8 mouse cellular contexts compared by ENCODE assay signal in the genomic region with DNA sequence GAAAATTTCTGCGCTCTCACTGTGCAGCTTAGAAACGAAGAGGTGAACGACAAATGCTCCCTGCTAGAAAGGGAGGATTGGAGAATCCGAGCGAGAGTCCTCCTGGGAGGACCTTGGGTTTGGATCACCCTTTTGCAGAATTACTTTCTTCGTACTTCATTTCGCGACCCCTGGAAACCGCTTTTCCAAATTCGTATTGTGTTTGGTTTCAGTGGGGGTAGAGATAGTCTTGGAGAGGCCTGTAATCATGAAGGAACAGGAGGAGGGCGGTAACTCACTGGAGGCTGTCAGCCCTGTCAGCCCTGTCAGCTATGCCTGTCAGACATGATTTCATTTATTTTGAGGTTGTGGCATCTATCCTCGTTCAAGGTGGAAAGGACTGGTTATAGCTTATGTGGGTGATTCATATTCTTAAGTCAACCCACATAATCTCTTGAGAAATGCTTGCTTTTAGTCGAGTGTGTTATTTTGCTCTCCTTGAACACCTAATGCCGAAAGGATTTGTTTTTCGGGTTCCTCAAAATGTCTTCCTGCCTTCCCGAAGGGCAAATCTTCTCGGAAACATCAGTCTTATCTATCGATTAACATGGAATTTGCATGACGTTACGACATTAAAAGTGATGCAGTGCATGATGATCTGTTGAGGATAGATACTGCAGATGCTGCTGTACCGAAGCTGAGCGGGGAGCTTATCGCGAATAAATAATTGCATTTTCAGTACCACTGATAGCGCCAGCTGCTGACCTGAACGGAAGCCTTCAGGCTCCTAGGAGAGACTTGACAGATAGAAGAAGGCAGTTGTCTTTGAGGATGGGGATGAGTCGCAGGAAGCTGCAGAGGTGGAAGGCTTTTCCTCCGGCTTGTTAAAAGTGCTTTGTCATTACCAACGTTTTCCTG. TPM values are rescaled to one million over a fixed set of nuclear protein-coding genes. Genes with fewer than 3 reads are reported as not detected.
DNase-seq lines count a peak whose midpoint lies in the region; ATAC-seq lines count a peak whose summit lies in the region.

No protein-coding gene starts in this region.

- H3K4me2 ChIP-seq in heart, embryonic 12.5 days, result peak overlapping the region; percentile 83
- peak overlapping the region; percentile 68 for H3K4me2 ChIP-seq in limb, embryonic 11.5 days (ENCODE audit: low read depth, severe bottlenecking)
- H3K4me2 ChIP-seq in midbrain, embryonic 15.5 days, result peak overlapping the region; percentile 72

- H3K9ac ChIP-seq in heart, embryonic 12.5 days, result peak overlapping the region; percentile 82
- peak overlapping the region; percentile 69 for H3K9ac ChIP-seq in limb, embryonic 11.5 days (ENCODE audit: low read length)
- H3K9ac ChIP-seq in midbrain, embryonic 15.5 days, result peak overlapping the region; percentile 79

- peak overlapping the region; percentile 83 for H3K27ac ChIP-seq in heart, embryonic 12.5 days (ENCODE audit: poor library complexity, severe bottlenecking)
- H3K27ac ChIP-seq in limb, embryonic 11.5 days (replicated peaks; ENCODE audit: low read depth, low read length), result no peak overlapping the region
- H3K27ac ChIP-seq in midbrain, embryonic 15.5 days, result peak overlapping the region; percentile 91

- H3K9me3 ChIP-seq in heart, embryonic 12.5 days (replicated peaks), result no peaks in the 10 kb centered on the region
- no peaks in the 10 kb centered on the region for H3K9me3 ChIP-seq in limb, embryonic 11.5 days (ENCODE audit: control insufficient read depth, low read length)
- no peaks in the 10 kb centered on the region for H3K9me3 ChIP-seq in midbrain, embryonic 15.5 days

- 3% methylated on average over 29 of the region's 29 CpGs for WGBS in heart, embryonic 12.5 days
- 15% methylated on average over 29 of the region's 29 CpGs for WGBS in limb, embryonic 11.5 days
- 4% methylated on average over 29 of the region's 29 CpGs for WGBS in midbrain, embryonic 15.5 days

- peak overlapping the region; percentile 66 for H3K4me3 ChIP-seq in heart, embryonic 12.5 days
- peak overlapping the region; percentile 58 for H3K4me3 ChIP-seq in limb, embryonic 11.5 days (ENCODE audit: low read depth, low read length)
- peak overlapping the region; percentile 73 for H3K4me3 ChIP-seq in midbrain, embryonic 15.5 days

- DNase-seq in adrenal gland, postnatal 10 days, result peak; percentile 29
- DNase-seq in adrenal gland, adult 8-10 months, result no peak
- DNase-seq in CD4-positive, CD25-positive, alpha-beta regulatory T cell, adult 2 months (ENCODE audit: low read depth, low spot score), result peak; percentile 54
- DNase-seq in cerebellum, postnatal 10 days, result peak; percentile 30 to 44
- DNase-seq in limb, embryonic 11.5 days (ENCODE audit: low spot score), result no peak
- DNase-seq in urinary bladder, postnatal 14 days (ENCODE audit: low spot score), result no peak

- peak; percentile 71 for ATAC-seq in heart, embryonic 12.5 days (ENCODE audit: insufficient number of reproducible peaks, low FRiP score)
- ATAC-seq in limb, embryonic 11.5 days (ENCODE audit: insufficient number of reproducible peaks, low FRiP score, low TSS enrichment, low read depth), result no peak
- peak; percentile 60 for ATAC-seq in midbrain, embryonic 15.5 days (replicated peaks)

- peaks cover 18% of the 10 kb centered on the region for H3K4me1 ChIP-seq in heart, embryonic 12.5 days (replicated peaks)
- H3K4me1 ChIP-seq in limb, embryonic 11.5 days (ENCODE audit: control insufficient read depth, insufficient read depth, low read length), result peaks cover 3% of the 10 kb centered on the region; the same call in 1 of the 2 replicates
- H3K4me1 ChIP-seq in midbrain, embryonic 15.5 days, result peaks cover 37% of the 10 kb centered on the region

- H3K27me3 ChIP-seq in heart, embryonic 12.5 days (replicated peaks), result no peaks in the 10 kb centered on the region
- no peaks in the 10 kb centered on the region for H3K27me3 ChIP-seq in limb, embryonic 11.5 days (ENCODE audit: control insufficient read depth, insufficient read depth, low read length)
- H3K27me3 ChIP-seq in midbrain, embryonic 15.5 days (replicated peaks), result 0 out of 2 replicates have a peak, but pooled peaks cover 2% of the 10 kb centered on the region

- peaks cover 25% of the 10 kb centered on the region for H3K36me3 ChIP-seq in heart, embryonic 12.5 days
- peaks cover 2% of the 10 kb centered on the region; the same call in 1 of the 2 replicates for H3K36me3 ChIP-seq in limb, embryonic 11.5 days (ENCODE audit: control insufficient read depth, insufficient read depth, low read length)
- H3K36me3 ChIP-seq in midbrain, embryonic 15.5 days (replicated peaks), result 0 out of 2 replicates have a peak, but pooled peaks cover 4% of the 10 kb centered on the region

RNA-seq across cellular contexts. Expression of gene Atp6v0a1, which starts 0.9 kb away (rescaled TPM):
- total RNA-seq in adrenal gland, postnatal 10 days (2021), result 10 to 100 TPM; 93.4 to 95.8 TPM
- 100 to 1,000 TPM; 155 to 222 (median 186) TPM for total RNA-seq in adrenal gland, adult 8-10 months (2022)
- polyA plus RNA-seq in heart, embryonic 12.5 days (2016; fragmentation: Nextera tagmentation; extraction: Ambion mirVana), result 70.0 and 71.4 TPM in 2 replicates
- 27.1 and 32.0 TPM in 2 replicates for polyA plus RNA-seq in limb, embryonic 11.5 days (2014; fragmentation: Nextera tagmentation; extraction: Ambion mirVana)
- 136 and 148 TPM in 2 replicates for polyA plus RNA-seq in midbrain, embryonic 15.5 days (2015; fragmentation: Nextera tagmentation; extraction: Ambion mirVana)

RNA-seq across cellular contexts. Expression of gene Cavin1, which starts 39.4 kb away (rescaled TPM):
- 100 to 1,000 TPM; 327 to 368 TPM for total RNA-seq in adrenal gland, postnatal 10 days (2021)
- total RNA-seq in adrenal gland, adult 8-10 months (2022), result 100 to 1,000 TPM; 321 to 363 (median 344) TPM
- polyA plus RNA-seq in heart, embryonic 12.5 days (2016; fragmentation: Nextera tagmentation; extraction: Ambion mirVana), result 342 and 348 TPM in 2 replicates
- polyA plus RNA-seq in limb, embryonic 11.5 days (2014; fragmentation: Nextera tagmentation; extraction: Ambion mirVana), result 10.2 and 13.3 TPM in 2 replicates
- polyA plus RNA-seq in midbrain, embryonic 15.5 days (2015; fragmentation: Nextera tagmentation; extraction: Ambion mirVana), result 47.9 and 50.8 TPM in 2 replicates

RNA-seq across cellular contexts. Expression of gene Naglu, which starts 59.7 kb away (rescaled TPM):
- 10 to 100 TPM; 27.3 to 28.2 TPM for total RNA-seq in adrenal gland, postnatal 10 days (2021)
- 10 to 100 TPM; 45.3 to 51.8 (median 49.6) TPM for total RNA-seq in adrenal gland, adult 8-10 months (2022)
- polyA plus RNA-seq in heart, embryonic 12.5 days (2016; fragmentation: Nextera tagmentation; extraction: Ambion mirVana), result 17.5 and 18.1 TPM in 2 replicates
- polyA plus RNA-seq in limb, embryonic 11.5 days (2014; fragmentation: Nextera tagmentation; extraction: Ambion mirVana), result 5.2 and 5.3 TPM in 2 replicates
- polyA plus RNA-seq in midbrain, embryonic 15.5 days (2015; fragmentation: Nextera tagmentation; extraction: Ambion mirVana), result 13.7 and 15.5 TPM in 2 replicates

Comparison
In these comparisons a context has a peak if more than half of its experiments do, and no peak if none do; other contexts are left out.
1. DNase-seq: peak in adrenal gland, postnatal 10 days (single experiment), CD4-positive, CD25-positive, alpha-beta regulatory T cell, adult 2 months (single experiment) and cerebellum, postnatal 10 days (2 of 2); none in adrenal gland, adult 8-10 months (single experiment), limb, embryonic 11.5 days (single experiment) and urinary bladder, postnatal 14 days (single experiment).
2. Peak in every context shown above with its lines, with median percentiles within 50 percentile points of each other: H3K4me2 ChIP-seq, H3K4me3 ChIP-seq and H3K9ac ChIP-seq.